Mouse (Mus musculus) frontal cortex, adult 2 months (tissue): ENCODE data around the gene Olfr669. TPM values are rescaled to one million over a fixed set of nuclear protein-coding genes. Genes with fewer than 3 reads are reported as not detected.
"Not testable (repeated sequence)": the region's sequence is repeated elsewhere in the genome, so short reads cannot be mapped to it uniquely, and the experiment has no call there.

Experiments used
- DNase-seq, 2 experiments: peaks; one replicate each; pipeline ENCODE4 v3.0.0; 2022; ENCODE audit warnings: low spot score in 1 of 2; ENCODE audit errors: extremely low spot score in 1 of 2
- polyA plus RNA-seq: library from polyadenylated mRNA; depleted of rRNA; stranded (reverse); fragments of >200 nt; gene quantifications from 2 replicates; pipeline ENCODE4 v1.2.3, GENCODE M21; 2012; rRNA removed

Olfr669 gene
- 0.23 TPM in 1 of 2 replicates, not detected in the other for polyA plus RNA-seq

DNA sequence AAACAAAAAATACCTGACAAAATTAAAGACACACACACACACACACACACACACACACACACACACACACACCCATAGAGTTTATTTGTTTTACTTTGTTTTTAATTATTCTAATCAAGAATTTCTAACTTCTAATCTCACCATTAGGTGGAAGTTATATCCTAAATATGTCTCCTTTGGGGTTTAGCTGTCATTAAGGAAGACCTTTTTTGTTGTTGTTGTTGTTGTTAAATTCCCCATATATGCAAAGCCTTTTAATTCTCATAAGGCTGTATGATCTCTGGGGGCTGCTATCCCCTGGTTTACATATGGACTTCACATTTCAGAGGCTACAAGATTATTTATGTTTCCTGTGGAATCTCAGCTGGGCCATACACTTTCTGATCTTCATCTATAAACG, at the start of gene Olfr669:
Gene Olfr669 (plus strand): TSS at position 301 of the 400 bp plus-strand sequence.
- DNase-seq: no peak

- DNase-seq: no peak
Measured at GRCm38 (mm10) chr7:104895852-104896251, 38.2 kb upstream of the Olfr669 start, which contains the start of gene Olfr666. Gene Olfr666 (minus strand): TSS chr7:104895952.

- DNase-seq: no peak
Measured at GRCm38 (mm10) chr7:104921382-104921781, 12.7 kb upstream of the Olfr669 start, which contains the start of gene Olfr667. Gene Olfr667 (minus strand): TSS chr7:104921482.

GRCm38 (mm10) chr7:104927957-104928356, 6.1 kb upstream of the Olfr669 start, which contains the start of gene Olfr668:
Gene Olfr668 (minus strand): TSS chr7:104928057.
- DNase-seq: no peak

DNA sequence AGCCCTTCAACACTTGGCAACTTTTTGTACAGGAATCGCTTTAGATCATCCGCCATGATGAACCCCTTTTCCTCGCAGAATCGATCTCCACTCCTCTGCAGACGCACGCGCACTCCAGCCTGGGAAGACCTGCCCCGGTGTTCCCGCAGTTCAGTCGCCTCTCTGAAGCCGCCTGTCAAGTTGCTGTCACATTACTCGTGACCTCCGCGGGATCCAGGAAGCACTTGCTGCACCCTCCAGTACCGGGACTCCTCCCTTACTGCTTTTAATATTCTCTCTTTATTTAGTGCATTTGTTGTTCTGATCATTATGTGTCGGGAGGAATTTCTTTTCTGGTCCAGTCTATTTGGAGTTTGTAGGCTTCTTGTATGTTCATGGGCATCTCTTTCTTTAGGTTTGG, 16.2 kb downstream of the Olfr669 start:
- DNase-seq: not testable (repeated sequence)

GRCm38 (mm10) chr7:104962520-104962919, 28.5 kb downstream of the Olfr669 start, which contains the start of gene Olfr670:
Gene Olfr670 (minus strand): TSS chr7:104962620.
- no peak for DNase-seq

DNA sequence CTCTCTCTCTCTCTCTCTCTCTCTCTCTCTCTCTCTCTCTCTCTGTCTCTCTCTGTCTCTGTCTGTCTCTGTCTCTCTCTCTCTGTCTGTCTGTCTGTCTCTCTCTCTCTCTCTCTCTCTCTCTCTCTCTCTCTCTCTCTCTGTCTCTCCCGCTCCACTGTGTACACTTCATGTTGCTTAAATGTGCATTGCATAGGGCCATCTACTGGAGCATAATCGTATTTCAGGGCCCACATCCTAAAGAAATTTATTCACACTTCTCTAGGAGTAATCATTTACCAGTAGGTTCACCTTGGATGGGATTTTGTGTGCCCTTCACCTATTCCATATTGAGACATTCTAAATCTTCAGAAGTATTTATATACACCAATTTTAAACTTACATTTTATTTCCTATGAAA, 38.5 kb downstream of the Olfr669 start:
- not testable (repeated sequence) for DNase-seq

DNA sequence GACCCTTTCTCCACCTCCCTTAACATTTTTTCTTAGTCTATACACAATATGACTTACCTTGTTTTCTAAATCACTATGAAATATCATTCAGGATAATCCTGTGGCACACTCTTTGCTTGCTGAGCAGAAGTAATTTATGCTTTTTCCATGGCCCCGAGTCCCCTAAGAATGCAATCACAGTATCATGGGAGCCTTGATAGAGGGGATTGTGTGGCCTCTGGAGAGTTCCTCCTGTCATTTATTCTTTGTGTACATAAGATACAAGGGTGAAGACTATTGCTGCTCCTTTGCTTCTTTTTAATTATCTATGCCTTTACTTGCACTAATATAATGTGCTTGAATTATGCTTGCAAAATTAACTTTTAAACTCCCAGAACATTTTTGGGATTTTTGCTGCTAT, 45.0 kb downstream of the Olfr669 start, which contains the start of gene Olfr671:
Gene Olfr671 (minus strand): TSS at position 101 of the 400 bp plus-strand sequence.
- DNase-seq: no peak

Other genes with a start within 250 kb of the Olfr669 start
- gene Olfr661, start 247.7 kb upstream of the Olfr669 start, polyA plus RNA-seq: 0.11 TPM in 1 of 2 replicates, not detected in the other
- gene Usp17le, start 156.8 kb upstream of the Olfr669 start, polyA plus RNA-seq: not detected in 2 replicates
- gene Usp17lb, start 91.6 kb upstream of the Olfr669 start, polyA plus RNA-seq: not detected in 2 replicates
- not detected in 2 replicates for gene Usp17la, start 77.2 kb upstream of the Olfr669 start, polyA plus RNA-seq
- gene Olfr665, start 56.2 kb upstream of the Olfr669 start, polyA plus RNA-seq: not detected in 2 replicates
- gene Olfr666, start 38.3 kb upstream of the Olfr669 start, polyA plus RNA-seq: not detected in 2 replicates
- gene Olfr667, start 12.8 kb upstream of the Olfr669 start, polyA plus RNA-seq: not detected in 2 replicates
- gene Olfr668, start 6.2 kb upstream of the Olfr669 start, polyA plus RNA-seq: not detected in 2 replicates
- not detected in 2 replicates for gene Olfr670, start 28.4 kb downstream of the Olfr669 start, polyA plus RNA-seq
- not detected in 2 replicates for gene Olfr671, start 44.9 kb downstream of the Olfr669 start, polyA plus RNA-seq
- gene Olfr672, start 67.8 kb downstream of the Olfr669 start, polyA plus RNA-seq: not detected in 2 replicates
- not detected in 2 replicates for gene Olfr675, start 94.2 kb downstream of the Olfr669 start, polyA plus RNA-seq
- 0.19 TPM in 1 of 2 replicates, not detected in the other for gene Olfr676, start 98.5 kb downstream of the Olfr669 start, polyA plus RNA-seq
- not detected in 2 replicates for gene Olfr677, start 117.1 kb downstream of the Olfr669 start, polyA plus RNA-seq
- gene Olfr678, start 130.2 kb downstream of the Olfr669 start, polyA plus RNA-seq: not detected in 2 replicates
- not detected in 2 replicates for gene Olfr679, start 147.0 kb downstream of the Olfr669 start, polyA plus RNA-seq
- gene Olfr680-ps1, start 158.6 kb downstream of the Olfr669 start, polyA plus RNA-seq: not detected in 2 replicates
- 0.19 TPM in 1 of 2 replicates, not detected in the other for gene Olfr681, start 182.6 kb downstream of the Olfr669 start, polyA plus RNA-seq
- gene Olfr683, start 212.8 kb downstream of the Olfr669 start, polyA plus RNA-seq: 0.15 TPM in 1 of 2 replicates, not detected in the other
- 0.11 TPM in 1 of 2 replicates, not detected in the other for gene Olfr684, start 229.4 kb downstream of the Olfr669 start, polyA plus RNA-seq